Mouse (Mus musculus) 3134 (cell line): ENCODE measurements at regions not wholly inside any gene's neighbourhood (a gene's known extent, or its start where the extent isn't known, plus 50 kb on each side); places are given as distances from the start of the nearest gene placed in this dataset.
A peak's percentile ranks its signal among the peaks of the same experiment; 100 is the strongest.
"Not testable (repeated sequence)": the region's sequence is repeated elsewhere in the genome, so short reads cannot be mapped to it uniquely, and the experiment has no call there.

Experiments used
- DNase-seq: peaks from one replicate; pipeline ENCODE4 v3.0.0-alpha.2; 2011; ENCODE audit warnings: low spot score; ENCODE audit not compliant: insufficient read length; ENCODE audit errors: extremely low read depth

DNA sequence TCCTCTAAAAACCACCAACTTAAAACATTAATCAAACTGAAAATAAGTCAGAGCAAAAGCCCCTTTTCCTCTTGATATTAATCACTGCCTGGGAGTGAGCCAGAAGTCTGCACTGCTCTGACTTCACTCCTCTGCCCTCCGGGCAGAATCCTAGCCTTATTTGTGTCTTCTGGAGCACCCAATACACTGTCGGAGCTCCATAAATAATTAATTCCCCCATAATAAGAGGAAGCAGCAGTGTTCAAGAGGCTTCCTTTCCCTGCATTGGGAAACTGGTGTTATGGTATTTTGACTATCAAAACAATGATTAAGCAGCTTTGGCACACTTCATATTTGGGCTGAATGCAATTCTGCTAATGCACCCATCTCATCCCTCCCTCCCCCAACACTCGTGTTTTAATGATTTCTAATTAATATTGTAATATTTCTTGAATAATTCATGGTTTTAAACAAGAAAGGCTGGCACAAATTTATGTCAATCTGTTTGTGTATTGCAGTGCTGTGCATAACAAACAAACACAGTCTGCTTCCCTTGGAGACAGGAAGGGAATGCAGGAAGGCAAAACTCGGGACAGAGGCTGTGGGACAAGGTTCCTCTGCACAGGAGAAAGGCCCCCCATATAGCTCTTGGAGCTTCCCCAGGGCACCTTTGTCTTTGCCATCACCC, 523.5 kb upstream of the Stxbp6 start:
- no peak for DNase-seq

DNA sequence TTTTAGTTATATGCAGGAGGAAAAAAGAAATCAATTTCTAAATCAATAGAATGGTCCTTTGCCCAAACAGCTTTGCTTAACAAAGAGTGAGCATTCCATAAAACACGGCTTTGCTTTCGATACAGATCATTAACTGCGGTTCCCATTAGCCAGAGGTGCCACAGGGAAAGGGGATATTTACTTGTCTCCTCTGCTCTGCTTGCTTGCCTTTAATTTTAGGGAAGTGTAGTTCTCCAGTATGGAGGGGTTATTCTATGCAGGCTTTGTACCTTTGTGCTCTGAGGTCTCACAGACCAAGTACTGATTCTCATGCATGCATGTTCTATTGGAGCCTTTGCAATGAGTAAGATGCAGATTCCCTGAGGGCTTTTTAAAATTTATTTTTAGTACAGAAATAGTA, 520.2 kb upstream of the Stxbp6 start:
- DNase-seq = no peak

DNA sequence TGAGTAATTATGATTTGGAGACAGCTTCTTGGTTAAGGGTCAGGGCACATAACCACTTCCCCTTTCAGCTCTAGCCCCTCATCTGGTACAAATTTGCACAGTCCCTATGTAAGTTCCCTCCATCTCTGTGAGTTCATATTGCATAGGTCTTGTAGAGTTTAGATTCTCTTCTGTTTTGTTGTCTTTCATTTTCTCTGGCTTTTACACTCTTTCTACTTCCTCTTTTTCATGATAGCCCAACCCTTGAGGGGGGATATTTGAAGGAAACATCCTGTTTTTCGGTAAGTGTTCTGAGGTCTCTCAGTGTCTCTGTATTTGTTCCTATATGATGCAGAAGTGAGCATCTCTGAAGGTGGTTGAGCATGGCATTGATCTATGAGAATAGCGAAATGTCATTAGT, 515.7 kb upstream of the Stxbp6 start:
- DNase-seq = no peak

DNA sequence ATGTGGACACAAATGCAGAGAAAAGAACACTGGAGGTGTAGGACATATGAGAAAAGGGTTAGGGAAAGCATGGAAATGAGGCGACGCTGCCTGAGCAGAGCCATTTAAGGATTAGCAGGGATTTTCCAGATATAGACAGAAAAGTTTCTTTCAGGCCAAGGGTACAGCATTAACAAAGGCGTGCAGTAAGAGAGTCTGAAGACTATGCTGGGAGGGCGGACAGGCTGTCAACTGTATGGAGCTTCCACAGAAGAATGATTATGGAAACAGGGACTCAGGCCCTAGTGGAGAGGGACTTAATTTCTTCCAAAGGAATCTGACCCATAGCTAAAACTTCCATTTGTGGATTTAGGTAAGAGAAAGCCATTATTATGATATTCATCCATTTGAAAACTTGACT, 511.3 kb upstream of the Stxbp6 start:
- DNase-seq = no peak

DNA sequence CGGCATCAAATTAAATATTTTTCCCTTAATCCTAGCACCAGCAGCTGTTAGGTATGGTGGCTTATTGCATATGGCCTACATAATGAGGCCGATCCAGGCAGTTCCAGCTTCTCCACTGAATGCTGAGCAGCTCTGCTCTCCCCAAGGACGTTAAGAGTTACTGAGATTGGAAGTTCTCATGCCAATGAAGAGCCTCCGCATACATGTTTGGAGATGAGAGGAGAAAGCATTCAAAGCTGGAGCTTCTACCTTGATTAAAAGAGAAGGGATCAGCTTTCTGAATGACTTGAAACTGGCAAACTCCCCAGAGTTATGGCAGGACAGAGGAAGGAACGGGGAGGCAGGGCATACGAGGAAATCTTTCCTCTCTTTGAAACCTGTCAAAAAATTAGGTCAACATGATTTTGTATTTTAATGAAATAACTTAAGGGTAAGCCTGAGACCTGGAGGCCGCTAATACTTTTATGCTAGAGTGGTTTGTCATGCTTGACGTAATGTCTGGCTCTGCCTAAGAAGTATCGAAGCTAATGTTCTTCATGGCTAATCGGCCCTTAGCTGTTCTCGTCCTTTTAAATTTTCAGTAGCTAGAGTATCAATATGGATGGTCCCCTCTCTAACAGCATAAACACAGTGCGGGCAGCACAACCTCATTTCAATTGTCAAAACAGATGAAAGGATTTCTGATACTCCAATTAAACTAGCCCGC, 489.0 kb upstream of the Stxbp6 start:
- DNase-seq = no peak

DNA sequence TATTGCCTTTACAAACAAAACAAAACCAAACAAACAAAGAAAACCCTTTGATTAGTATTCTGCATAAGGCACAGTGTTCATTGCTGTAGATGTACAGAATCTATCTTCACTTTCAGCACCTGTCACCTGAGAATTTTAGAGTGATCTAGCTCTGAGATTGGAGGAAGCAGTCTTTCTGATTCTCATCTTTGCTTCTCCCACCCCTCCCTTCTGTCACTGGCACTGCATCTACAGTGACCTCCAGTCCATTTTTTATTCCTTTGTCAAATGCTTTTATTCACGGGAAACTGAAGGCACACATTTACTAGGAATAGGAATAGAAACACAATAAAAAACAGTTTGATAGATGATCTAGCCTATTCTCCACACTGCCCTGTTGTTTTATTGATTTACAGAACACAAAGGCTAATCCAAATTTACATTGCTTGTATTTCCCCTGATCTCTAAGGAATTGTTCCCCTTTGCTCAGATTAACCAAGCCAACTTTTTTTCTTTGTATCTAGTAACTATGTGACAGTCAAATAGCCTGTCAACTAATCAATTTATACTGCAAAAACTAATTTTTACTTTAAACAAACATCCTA, 488.2 kb upstream of the Stxbp6 start:
- no peak for DNase-seq

DNA sequence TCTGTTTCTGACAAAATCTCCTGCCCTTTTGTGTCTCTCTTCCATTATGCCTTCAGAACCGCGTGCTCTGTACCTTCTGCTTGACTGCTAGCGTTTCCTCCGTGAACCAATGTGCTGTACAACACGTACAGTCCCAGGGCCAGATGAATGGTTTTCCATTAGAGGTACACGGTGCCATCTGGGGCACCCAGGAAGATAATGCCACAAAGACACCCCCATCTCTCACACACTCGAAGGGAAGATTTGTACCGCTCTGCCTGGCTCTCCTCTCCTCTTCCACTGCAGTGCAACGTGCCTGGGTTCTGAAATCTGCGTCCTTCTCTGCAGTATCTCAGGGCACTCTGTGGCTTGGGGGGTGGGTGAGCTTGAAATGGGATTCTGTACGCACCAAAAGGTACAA, 487.4 kb upstream of the Stxbp6 start:
- no peak for DNase-seq

DNA sequence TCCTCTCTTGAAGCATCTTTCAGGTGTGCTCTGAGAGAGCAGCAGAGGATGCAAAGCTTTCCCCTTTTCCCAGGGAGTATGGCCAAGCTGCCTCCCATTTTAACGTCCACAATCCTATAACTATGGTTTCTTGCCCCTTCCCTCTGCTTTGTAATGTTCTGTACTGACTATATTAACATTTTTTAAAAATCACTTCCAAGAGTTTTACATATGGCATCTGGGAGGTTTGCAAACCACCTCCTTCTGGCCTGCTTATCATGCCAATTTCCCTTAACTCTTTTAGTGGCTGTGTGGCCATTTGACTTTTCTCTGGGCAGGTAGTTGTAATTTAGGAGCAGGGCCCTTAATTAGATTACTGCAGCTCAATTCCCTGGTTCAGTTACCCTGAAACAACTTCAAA, 486.9 kb upstream of the Stxbp6 start:
- no peak for DNase-seq

DNA sequence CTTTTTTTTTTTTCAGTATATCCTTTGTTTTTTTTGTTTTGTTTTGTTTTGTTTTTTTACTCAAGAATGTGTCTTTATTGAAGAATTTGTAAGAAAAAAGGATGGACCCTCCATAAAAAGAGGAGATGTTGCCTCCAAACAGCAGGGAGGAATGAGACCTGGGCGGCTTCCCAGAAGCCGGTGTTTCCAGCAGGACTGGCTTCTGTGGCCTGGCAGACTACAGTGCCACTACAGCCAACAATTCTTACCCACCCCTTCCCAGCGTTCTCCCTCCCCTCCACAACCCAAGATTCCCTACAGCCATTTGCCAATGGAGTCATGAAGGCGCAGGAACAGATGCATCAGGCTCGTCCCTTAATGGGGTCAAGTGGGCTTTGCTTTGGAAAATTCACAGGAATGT, 475.4 kb upstream of the Stxbp6 start:
- not testable (repeated sequence) for DNase-seq

DNA sequence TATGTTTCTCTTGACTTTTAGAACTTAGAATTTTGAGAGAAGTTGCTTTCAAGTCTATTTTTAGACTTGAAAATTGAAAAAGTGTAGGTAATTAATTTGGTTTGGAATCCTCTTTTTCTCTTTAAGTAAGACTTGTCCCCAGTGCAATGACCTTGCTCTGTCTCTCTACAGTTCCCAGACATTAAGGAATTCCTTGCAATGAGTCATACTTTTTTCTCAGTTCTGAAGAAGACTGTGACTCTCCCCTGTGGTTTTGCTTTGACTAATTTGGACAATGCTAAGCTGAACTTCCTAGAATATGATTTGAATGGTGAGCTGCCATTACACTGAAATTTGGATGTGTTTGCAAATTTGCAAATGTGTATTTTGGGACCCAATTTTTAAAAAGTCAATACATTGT, 445.0 kb upstream of the Stxbp6 start:
- DNase-seq = no peak

DNA sequence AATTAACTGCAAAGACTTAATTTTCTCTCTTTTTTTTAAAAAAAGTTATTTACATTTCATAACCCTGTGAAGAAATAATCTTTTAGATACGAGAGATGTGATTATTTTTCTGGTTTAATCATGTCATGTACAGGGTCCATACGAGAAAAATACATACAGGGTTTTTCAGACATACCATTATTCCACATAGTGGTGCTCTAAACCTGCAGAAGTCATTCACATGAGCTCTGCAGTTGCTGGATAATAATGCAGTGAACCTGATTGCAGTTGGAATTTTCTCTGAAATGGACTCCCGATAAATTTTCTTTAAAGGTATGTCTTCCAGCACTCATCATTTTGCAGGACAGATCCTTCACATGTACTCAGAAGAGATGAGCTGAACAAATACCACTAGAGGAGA, 439.9 kb upstream of the Stxbp6 start:
- no peak for DNase-seq

DNA sequence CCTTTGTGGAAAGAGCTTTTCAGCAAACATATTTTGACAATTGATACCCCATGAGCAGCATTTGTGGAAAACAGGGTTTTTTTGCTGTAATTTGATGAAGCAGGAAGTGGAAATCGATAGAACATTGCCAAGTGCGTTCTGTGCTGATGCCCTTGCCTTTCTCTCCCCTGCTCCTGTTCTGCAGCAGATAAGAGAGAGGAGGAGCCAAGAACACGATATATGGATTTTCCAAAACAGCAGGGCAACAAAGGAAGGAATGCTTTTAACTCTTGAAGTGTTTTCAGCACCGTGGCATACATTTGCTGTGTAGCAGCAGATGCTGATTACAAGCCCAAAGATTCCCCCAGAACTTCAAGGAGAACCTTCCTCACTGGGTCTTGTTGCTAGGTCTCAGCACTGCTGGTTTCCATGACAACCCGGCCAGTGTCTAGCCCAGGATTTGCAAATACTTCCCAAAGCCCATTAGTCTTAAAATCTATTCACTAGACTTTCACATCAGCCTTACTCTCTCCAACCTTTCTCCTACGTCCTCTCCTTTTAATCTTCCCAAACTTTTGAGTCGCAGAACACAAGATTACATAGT, 433.0 kb upstream of the Stxbp6 start:
- DNase-seq = no peak

DNA sequence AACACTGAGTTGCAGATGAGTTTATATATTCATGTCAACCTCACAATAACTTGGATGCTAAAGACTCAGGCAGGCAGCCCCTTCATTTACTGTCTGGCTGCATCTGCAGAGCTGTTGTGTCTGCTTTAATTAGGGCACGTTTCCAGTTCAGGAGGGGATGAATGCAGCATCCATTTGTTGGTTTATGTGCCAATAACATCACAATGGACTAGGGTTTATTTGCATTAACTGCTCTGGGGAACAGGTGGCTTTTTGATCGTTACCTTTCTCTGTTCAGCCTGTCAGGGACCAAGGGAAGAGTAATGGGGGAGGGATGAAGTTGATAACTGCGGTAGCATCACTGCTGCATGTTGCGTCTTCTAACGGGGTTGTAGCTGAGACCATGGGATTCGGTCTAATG, 425.3 kb upstream of the Stxbp6 start:
- no peak for DNase-seq

DNA sequence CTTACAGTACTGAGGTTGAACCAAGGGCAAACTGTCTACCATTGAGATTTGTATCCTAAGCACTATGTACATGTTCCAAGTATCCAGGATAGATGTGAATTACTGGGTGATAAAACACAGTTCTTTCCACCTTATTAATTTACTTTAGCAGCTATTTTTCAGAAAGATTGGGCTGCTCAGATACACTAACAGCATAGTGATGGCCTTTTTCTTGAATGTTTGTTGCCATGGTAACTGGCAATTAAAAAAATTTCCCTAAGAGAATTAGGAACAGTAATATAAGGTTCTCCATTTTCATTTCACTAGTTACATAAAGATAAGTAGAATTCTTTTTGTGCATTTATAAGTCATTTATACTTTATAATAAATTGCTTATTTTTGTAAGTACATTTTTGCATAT, 423.7 kb upstream of the Stxbp6 start:
- no peak for DNase-seq

DNA sequence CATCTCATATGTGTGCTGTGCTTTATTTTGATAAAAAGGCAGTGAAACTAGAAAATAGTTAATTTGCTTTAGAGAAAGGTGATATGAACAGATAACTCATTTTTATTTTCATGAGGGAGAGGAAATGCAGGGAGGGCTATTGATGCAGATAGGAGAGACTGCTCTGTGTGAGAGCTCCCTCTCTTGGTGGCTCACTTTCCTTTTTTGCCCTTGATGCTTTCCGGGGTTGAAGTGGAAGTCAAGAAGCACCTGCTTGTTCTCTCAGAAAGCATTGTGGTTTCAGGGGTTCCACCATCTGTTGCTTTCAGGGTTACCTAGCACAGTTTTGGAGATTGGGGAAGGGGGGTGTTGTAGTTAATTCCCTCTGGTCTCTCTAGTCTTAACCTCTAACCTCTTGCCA, 414.5 kb upstream of the Stxbp6 start:
- no peak for DNase-seq

DNA sequence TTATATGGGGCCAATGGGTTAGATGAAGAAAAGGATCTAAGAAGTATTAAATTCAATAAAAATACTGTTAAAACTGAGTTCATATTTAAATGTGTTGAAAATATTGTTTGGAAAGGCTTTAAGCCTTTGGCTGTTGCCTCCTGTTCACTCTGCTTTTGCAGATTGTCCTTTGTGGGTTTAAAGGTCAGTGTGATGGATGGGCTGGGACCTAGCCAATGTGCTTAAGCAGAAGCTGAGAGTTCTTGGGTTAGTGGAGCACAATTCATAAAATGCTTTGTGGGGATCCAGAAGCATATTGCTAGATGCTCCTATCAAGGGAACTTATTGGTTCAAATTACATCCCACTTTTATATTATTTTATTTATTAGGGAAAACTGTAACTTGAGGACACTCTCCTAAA, 402.4 kb upstream of the Stxbp6 start:
- no peak for DNase-seq

DNA sequence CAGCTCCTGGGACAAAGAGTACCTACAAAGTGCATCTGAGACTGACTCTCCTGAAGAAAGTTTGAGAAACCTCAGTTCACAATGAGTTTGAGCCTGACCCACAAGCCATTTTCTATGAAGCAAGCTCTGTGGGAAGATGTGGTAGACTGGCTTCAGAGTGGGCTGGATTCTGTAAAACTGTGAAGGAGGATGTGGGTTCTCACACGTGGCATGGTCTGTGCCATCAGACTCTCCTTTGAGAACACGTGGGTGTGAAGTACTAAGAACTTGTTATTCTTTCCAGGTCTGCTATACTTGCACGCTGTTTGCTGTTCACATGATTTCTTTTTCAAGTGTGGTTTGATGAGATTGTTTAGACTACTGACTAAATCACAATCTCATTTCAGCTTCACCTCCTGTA, 393.6 kb upstream of the Stxbp6 start:
- DNase-seq = no peak

DNA sequence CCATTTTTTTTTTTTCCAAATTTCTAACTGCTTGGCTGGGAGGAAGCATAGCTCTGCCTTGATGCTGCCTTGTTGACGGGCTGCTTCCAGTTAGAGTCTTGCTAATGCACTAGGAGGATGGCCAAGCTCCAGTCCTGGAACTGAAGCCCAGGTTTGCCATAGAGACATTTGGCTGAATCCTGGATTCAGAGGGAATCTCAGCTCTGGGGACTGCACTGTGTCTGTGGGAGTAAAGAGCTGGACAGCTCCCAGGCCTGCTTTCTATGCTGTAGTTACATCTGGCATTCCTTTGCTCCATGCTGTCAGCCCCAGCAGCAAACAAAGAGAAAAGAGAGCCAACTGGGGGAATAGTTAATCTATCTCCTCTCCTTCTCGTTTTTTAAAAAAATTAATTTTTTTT, 392.5 kb upstream of the Stxbp6 start:
- no peak for DNase-seq

DNA sequence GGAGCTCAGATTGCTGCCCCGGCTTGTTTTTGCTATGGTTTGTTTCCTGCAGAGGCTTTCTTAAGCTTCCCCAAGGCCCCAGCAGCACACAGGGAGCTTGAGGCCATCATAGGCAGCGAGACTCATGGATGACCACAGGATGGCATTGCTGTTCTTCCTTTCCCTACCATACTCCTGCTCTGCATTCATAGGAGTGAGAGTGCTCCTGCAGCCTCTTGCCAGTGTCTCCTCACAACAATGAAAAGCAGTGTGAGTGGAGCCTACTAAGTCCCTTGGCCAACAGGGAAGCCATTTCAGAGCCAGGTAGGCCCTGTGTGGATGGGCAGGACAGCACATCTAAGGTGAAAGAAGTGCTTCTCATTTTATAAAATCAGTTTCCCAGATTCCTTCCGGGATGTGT, 391.6 kb upstream of the Stxbp6 start:
- DNase-seq = peak; percentile 3

DNA sequence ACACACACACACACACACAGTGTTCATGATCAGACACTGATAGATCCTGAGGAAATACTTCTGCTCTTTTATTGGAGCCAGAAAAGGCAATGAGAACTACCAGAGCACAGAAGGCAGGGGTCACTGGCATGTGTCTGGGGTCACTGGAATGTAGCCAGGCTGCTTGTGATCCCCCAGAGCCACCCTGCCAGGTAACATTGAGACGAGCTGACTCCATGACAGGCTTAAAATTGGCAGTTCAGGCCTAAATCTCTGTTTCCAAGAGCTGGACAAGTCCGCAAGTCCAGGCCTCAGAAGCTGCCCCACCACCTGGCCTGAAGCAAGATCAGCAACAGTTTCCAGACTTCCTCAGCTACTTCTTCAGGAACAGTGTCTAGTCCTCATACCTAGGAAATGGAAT, 390.4 kb upstream of the Stxbp6 start:
- no peak for DNase-seq

DNA sequence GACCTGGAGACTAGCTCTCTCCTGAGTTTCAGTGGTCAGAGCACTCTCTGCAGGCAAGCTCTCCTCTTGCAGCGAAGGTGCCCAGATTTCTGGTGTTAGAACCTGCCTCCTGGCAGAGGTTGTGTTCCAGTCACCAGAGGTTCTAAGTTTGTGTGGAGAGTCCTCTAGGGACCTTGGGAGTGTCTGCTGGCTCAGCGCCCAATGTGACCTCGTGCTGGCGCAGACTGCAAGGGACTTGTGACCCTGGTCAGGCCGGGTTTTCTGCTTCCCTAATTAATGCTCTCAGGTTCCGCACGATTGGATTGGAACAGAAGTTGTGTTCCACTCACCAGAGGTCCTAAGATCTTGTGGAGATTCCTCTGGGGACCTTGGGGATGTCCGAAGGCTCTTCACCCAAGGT, 384.2 kb upstream of the Stxbp6 start:
- DNase-seq = not testable (repeated sequence)
